Mouse (Mus musculus) embryonic facial prominence, embryonic 14.5 days (tissue): ENCODE data around the gene Heatr1. TPM values are rescaled to one million over a fixed set of nuclear protein-coding genes. Genes with fewer than 3 reads are reported as not detected.
A peak's percentile ranks its signal among the peaks of the same experiment; 100 is the strongest.

Experiments
- ATAC-seq: fragments of 200-750 bp; cut with Nextera tagmentation; 2 replicates; pipeline ENCODE4 v1.8.0; 2017; ENCODE audit warnings: low read depth, moderate number of reproducible peaks, moderate TSS enrichment
- DNase-seq: peaks from one replicate; pipeline ENCODE4 v3.0.0-alpha.2; 2015; ENCODE audit warnings: low spot score
- H3K27ac ChIP-seq: fragments of 300-500 bp; sonication (generic); replicated peaks from 2 replicates; pipeline ENCODE4 v1.5.1; 2014; ENCODE audit warnings: low read depth, mild to moderate bottlenecking, low read length, moderate library complexity
- H3K27me3 ChIP-seq: fragments of 300-500 bp; sonication (generic); replicated peaks from 2 replicates; pipeline ENCODE4 v1.6.1; 2014; ENCODE audit warnings: low read length; ENCODE audit not compliant: control insufficient read depth, insufficient read depth
- H3K36me3 ChIP-seq: fragments of 300-500 bp; sonication (generic); 2 replicates; pipeline ENCODE4 v1.6.1; 2014; ENCODE audit warnings: low read length, mixed read lengths; ENCODE audit not compliant: control insufficient read depth, insufficient read depth
- H3K4me1 ChIP-seq: fragments of 300-500 bp; sonication (generic); 2 replicates; pipeline ENCODE4 v1.6.1; 2014; ENCODE audit warnings: antibody characterized with exemption, low read length; ENCODE audit not compliant: control insufficient read depth, insufficient read depth
- H3K4me2 ChIP-seq: fragments of 300-500 bp; sonication (generic); 2 replicates; pipeline ENCODE4 v1.6.1; 2014; ENCODE audit warnings: low read depth, mild to moderate bottlenecking, low read length, moderate library complexity, mixed read lengths
- H3K4me3 ChIP-seq: fragments of 300-500 bp; sonication (generic); 2 replicates; pipeline ENCODE4 v1.5.1; 2014; ENCODE audit warnings: low read depth, mild to moderate bottlenecking, low read length
- H3K9ac ChIP-seq: fragments of 300-500 bp; sonication (generic); 2 replicates; pipeline ENCODE4 v1.6.1; 2014; ENCODE audit warnings: low read depth, mild to moderate bottlenecking, low read length, moderate library complexity, mixed read lengths
- H3K9me3 ChIP-seq: fragments of 300-500 bp; sonication (generic); 2 replicates; pipeline ENCODE4 v1.6.1; 2016; ENCODE audit warnings: low read length; ENCODE audit not compliant: control insufficient read depth
- WGBS: fragments of 180-500 bp; shearing (Covaris S2); extraction: QIAGEN DNeasy Blood & Tissue Kit; methylation state at CpG from one replicate; pipeline ENCODE4 v1.1.7; 2014; 5-methylcytosine and 5-hydroxymethylcytosine counted together
- polyA plus RNA-seq: library from polyadenylated mRNA; unstranded; fragments of >200 nt; fragmentation: Nextera tagmentation; extraction: Ambion mirVana; gene quantifications from 2 replicates; pipeline ENCODE4 v1.2.1, GENCODE M21; 2014

Heatr1 gene
- 21.0 and 24.5 TPM in 2 replicates for polyA plus RNA-seq

DNA sequence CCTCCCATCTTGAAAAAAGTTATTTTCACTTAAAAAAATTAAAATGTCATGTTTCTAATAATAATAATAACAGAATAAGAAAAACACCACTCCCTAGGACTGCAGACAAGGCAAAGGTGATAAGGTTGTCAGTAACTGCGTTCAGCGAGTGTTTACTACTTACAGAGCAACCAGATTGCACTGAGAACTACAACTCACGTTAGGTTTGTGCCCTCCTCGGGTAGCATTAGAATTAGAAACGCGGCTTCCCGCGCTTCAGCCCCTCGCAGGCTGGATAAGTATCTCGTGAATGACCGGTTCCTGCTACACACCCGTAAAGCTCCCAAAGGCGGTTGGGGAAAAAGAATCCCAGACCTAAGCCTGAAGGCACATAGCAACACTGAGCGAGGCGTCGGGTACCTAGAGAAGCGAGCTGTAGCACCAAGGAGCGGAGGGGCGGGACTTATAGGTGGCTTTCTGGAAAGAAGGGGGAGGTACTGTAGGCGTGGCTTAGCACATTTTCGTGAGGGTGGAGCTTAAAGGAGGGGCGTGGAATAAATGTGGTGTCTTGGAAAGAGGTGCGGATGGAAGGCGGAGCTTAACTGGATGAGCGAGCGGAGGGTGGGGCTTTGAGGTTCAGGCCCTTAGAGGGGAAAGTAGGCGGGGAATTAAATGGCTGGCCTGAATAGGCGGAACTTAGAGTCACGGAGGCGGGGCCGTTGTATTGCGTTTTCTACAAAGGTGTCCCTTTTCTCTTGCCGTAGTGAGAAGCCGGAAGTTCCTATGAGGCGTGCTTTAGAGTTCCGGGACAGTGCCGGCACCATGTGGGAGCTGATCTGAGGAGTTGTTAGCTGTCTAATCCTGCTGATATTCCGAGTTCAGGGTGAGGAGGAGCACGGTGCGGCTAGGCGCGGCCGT, at the start of gene Heatr1:
Gene Heatr1, plus strand, starts transcription at position 419 of the 897 bp plus-strand sequence.
- under 1% methylated on average over 42 of the region's 43 CpGs for WGBS
- Histone ChIP-seq H3K27ac (peak within 1 kb of the TSS; percentile 70), H3K36me3 (peaks cover 26% of the 10 kb centered on the region), H3K9ac (peak within 1 kb of the TSS; percentile 75), H3K9me3 (no peaks in the 10 kb centered on the region), H3K4me3 (peak within 1 kb of the TSS; percentile 90), H3K27me3 (no peaks in the 10 kb centered on the region), H3K4me1 (peaks cover 5% of the 10 kb centered on the region), H3K4me2 (peak within 1 kb of the TSS; percentile 89)
- ATAC-seq (peak; percentile 97), DNase-seq (peak; percentile 99)

DNA sequence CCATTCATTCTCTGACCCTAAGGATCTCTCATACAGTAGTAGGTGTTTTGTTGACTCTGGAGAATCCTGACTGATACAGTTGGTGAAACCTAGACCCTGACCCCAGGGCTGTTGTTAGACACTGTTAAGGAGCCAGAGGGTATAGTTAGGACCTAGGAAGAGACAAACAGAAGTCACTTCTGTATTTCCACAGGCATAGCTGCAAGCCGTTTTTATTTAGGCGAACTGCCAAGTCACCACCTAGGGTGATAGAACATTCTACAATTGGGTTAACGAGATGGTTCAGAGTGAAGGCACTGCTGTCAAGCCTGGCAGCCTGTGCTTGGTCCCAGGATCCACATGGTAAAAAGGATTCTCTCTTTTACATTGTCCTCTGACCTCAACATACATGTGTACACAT, 48.0 kb upstream of the Heatr1 start:
- Histone ChIP-seq H3K27ac (no peak overlapping the region), H3K9ac (no peak overlapping the region), H3K36me3 (no peaks in the 10 kb centered on the region), H3K4me3 (no peak overlapping the region), H3K9me3 (no peaks in the 10 kb centered on the region), H3K4me2 (no peak overlapping the region), H3K4me1 (no peaks in the 10 kb centered on the region), H3K27me3 (no peaks in the 10 kb centered on the region)
- WGBS, result 74% methylated on average over 3 of the region's 3 CpGs
- ATAC-seq, result no peak
- DNase-seq, result no peak

GRCm38 (mm10) chr13:12349197-12349824, 45.5 kb upstream of the Heatr1 start:
- Histone ChIP-seq H3K4me1 (no peaks in the 10 kb centered on the region), H3K4me3 (no peak overlapping the region), H3K27ac (no peak overlapping the region), H3K4me2 (no peak overlapping the region), H3K36me3 (no peaks in the 10 kb centered on the region), H3K9me3 (no peaks in the 10 kb centered on the region), H3K9ac (no peak overlapping the region), H3K27me3 (no peaks in the 10 kb centered on the region)
- no peak for DNase-seq
- ATAC-seq, result no peak
- 65% methylated on average over 13 of the region's 13 CpGs for WGBS

- no peak overlapping the region for H3K4me3 ChIP-seq
- WGBS, result 69% methylated on average over 4 of the region's 4 CpGs
- H3K27me3 ChIP-seq, result no peaks in the 10 kb centered on the region
- no peaks in the 10 kb centered on the region for H3K36me3 ChIP-seq
- H3K9me3 ChIP-seq, result no peaks in the 10 kb centered on the region
- no peak for ATAC-seq
- no peak overlapping the region for H3K4me2 ChIP-seq
- H3K9ac ChIP-seq, result no peak overlapping the region
- no peaks in the 10 kb centered on the region for H3K4me1 ChIP-seq
- no peak for DNase-seq
- H3K27ac ChIP-seq, result no peak overlapping the region
These were observed 38.6 kb upstream of the Heatr1 start for GRCm38 (mm10) chr13:12356184-12356583.

DNA sequence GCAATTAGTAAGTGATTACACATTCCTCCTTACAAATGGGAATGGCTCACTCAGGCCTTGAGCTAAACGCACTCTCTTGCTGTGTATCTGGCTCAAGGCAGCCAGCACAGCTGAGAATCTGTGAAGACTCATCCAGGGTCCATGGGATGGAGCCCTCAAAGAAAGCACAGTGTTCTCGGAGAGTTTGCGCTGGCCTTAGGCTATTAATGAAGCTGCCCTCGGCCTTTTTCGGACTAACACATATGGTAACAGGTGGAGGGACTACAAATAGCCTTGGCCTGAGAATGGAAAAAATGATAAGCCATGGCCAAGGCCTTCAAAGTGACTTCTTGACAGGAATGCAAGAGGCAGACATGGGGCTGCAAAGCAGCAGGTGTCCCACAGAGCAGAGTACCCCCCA, 37.3 kb upstream of the Heatr1 start:
- H3K9ac ChIP-seq, result no peak overlapping the region
- no peak overlapping the region for H3K4me3 ChIP-seq
- H3K4me1 ChIP-seq, result no peaks in the 10 kb centered on the region
- H3K36me3 ChIP-seq, result no peaks in the 10 kb centered on the region
- DNase-seq, result peak; percentile 39
- no peak overlapping the region for H3K27ac ChIP-seq
- WGBS, result 78% methylated on average over 5 of the region's 5 CpGs
- H3K4me2 ChIP-seq, result no peak overlapping the region
- H3K27me3 ChIP-seq, result no peaks in the 10 kb centered on the region
- no peak for ATAC-seq
- no peaks in the 10 kb centered on the region for H3K9me3 ChIP-seq

- H3K4me3 ChIP-seq, result no peak overlapping the region
- H3K9me3 ChIP-seq, result no peaks in the 10 kb centered on the region
- H3K36me3 ChIP-seq, result no peaks in the 10 kb centered on the region
- H3K4me1 ChIP-seq, result no peaks in the 10 kb centered on the region
- DNase-seq (peak; percentile 11), ATAC-seq (peak; percentile 57; the same call in 1 of the 2 replicates)
- no peak overlapping the region for H3K9ac ChIP-seq
- no peak overlapping the region for H3K4me2 ChIP-seq
- WGBS, result 71% methylated on average over 4 of the region's 4 CpGs
- H3K27me3 ChIP-seq, result no peaks in the 10 kb centered on the region
- no peak overlapping the region for H3K27ac ChIP-seq
These were observed 33.3 kb upstream of the Heatr1 start for GRCm38 (mm10) chr13:12361486-12361885.

DNA sequence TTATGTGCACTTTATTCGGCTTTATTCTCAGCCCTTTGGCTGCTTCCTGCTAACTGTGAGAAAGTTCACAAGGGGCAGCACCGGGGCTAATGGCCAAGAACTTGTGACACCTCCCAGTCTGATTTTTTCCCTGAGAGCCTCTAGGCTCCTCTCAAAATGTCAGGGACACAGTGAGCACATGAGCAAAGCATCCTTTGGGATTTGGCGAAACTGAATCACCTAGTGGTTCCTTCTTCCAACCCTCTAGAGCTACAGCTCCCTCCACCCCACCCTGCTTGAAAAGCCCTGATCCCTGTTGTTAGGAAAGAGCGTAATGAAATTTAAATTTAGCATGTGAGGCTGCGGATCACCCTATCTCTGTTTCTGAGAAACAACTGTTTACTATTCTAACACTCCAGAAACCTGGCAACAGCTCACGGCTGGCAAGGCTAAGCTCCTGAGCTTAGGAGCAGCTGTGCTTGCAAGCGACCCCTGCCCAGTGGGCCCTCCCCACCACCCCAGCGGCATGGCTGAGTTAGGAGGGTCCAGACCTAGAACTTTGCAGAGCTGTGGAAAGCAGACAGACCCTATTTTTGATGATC, 25.7 kb upstream of the Heatr1 start:
- Histone ChIP-seq H3K27ac (no peak overlapping the region), H3K9ac (no peak overlapping the region), H3K4me3 (no peak overlapping the region), H3K36me3 (no peaks in the 10 kb centered on the region), H3K9me3 (no peaks in the 10 kb centered on the region), H3K4me1 (no peaks in the 10 kb centered on the region), H3K27me3 (no peaks in the 10 kb centered on the region), H3K4me2 (no peak overlapping the region)
- DNase-seq, result peak; percentile 69
- WGBS, result 56% methylated on average over 8 of the region's 8 CpGs
- ATAC-seq, result peak; percentile 86; the same call in 1 of the 2 replicates

- Histone ChIP-seq H3K4me3 (no peak overlapping the region), H3K4me1 (no peaks in the 10 kb centered on the region), H3K4me2 (no peak overlapping the region), H3K27ac (no peak overlapping the region), H3K27me3 (no peaks in the 10 kb centered on the region), H3K36me3 (no peaks in the 10 kb centered on the region), H3K9ac (no peak overlapping the region), H3K9me3 (no peaks in the 10 kb centered on the region)
- WGBS, result 84% methylated on average over 11 of the region's 11 CpGs
- ATAC-seq, result no peak
- no peak for DNase-seq
These were observed 24.9 kb upstream of the Heatr1 start for GRCm38 (mm10) chr13:12369930-12370329.
